Mouse (Mus musculus): ENCODE measurements at regions not wholly inside any gene's neighbourhood (a gene's known extent, or its start where the extent isn't known, plus 50 kb on each side); places are given as distances from the start of the nearest gene placed in this dataset.
"Not testable (repeated sequence)": the region's sequence is repeated elsewhere in the genome, so short reads cannot be mapped to it uniquely, and the experiment has no call there.

- peak; percentile 57 for TF ChIP-seq CTCF (IDR thresholded peaks at IDR 0.05; ENCODE audit: low read depth)
- TF ChIP-seq EP300 (optimal IDR thresholded peaks at IDR 0.05) = not testable (repeated sequence)
Measured at GRCm38 (mm10) chrX:50602461-50602875, 174.2 kb upstream of the Olfr1324 start.
